Mouse (Mus musculus): ENCODE data around the gene Brd9.

DNA sequence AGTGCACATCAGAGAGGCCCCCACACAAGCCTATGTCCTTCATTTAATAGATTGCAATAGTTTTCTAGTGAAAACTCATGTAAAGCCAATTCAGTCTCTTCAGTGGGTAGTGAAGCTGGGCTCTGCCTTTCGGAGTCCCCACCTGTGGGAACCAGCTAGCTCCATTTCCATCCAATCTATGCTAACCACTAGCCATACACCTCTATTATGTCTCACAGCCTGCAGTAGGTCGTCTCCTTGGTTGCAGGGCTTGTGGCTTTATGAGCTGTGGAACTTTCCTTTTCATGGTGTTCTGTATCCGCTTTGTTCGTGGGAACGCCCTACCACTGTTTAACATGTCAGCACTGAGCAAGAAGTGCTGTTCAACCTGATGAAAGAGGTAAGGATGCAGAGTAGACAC, 25.9 kb downstream of the Brd9 start, which contains the start of gene Zdhhc11:
- TF ChIP-seq CTCF (IDR thresholded peaks at IDR 0.05; ENCODE audit: low read depth, low read length) = no peak
- no peak for TF ChIP-seq POLR2A (IDR thresholded peaks at IDR 0.05; ENCODE audit: insufficient read depth, low read length)
